ENCODE assay signal across 8 mouse cellular contexts in the genomic region with DNA sequence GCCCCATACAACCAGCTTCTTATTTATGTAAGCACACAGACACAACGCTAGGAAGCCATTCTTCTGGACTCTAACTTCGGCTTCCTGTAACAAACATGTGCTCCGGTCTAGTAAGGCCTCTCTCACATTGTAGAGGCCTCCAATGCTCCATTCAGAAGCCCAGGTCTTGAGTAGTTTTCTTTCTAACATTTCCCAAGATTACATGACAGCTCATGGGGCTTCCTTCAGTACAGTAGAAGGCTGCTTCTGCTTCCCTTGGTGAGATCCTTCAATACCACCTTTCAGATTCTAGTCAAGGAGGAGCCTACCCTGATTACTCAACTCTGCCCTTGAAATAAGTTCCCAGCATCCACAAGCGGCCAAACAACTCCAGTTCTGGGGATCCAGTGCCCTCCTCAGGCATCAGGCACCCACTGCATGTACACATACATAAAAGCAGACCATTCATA. TPM values are rescaled to one million over a fixed set of nuclear protein-coding genes. Genes with fewer than 3 reads are reported as not detected.
DNase-seq lines count a peak whose midpoint lies in the region; ATAC-seq and TF ChIP-seq lines count a peak whose summit lies in the region.

No protein-coding gene starts in this region.

- H3K27me3 ChIP-seq in hindbrain, embryonic 16.5 days (replicated peaks; ENCODE audit: control insufficient read depth, insufficient read depth, low read length), result no peaks in the 10 kb centered on the region
- H3K27me3 ChIP-seq in neural tube, embryonic 13.5 days, result no peaks in the 10 kb centered on the region

- H3K36me3 ChIP-seq in hindbrain, embryonic 16.5 days (ENCODE audit: control insufficient read depth, insufficient read depth, low read length), result no peaks in the 10 kb centered on the region
- no peaks in the 10 kb centered on the region for H3K36me3 ChIP-seq in neural tube, embryonic 13.5 days

- 0 out of 2 replicates have a peak, but pooled peaks have one; percentile 16 for TF ChIP-seq CTCF in lung, adult 2 months (IDR thresholded peaks at IDR 0.05; ENCODE audit: insufficient read depth, low read length)

- peak overlapping the region; percentile 67 for H3K4me3 ChIP-seq in lung, adult 2 months (replicated peaks; ENCODE audit: extremely low read depth, low read depth, low read length)
- H3K4me3 ChIP-seq in brown adipose tissue, adult 24 weeks (ENCODE audit: insufficient read depth, low read depth, low read length), result peak overlapping the region; percentile 90
- H3K4me3 ChIP-seq in hindbrain, embryonic 16.5 days (ENCODE audit: low read length), result peak overlapping the region; percentile 97
- H3K4me3 ChIP-seq in neural tube, embryonic 13.5 days, result peak overlapping the region; percentile 93

- H3K27ac ChIP-seq in brown adipose tissue, adult 24 weeks (replicated peaks; ENCODE audit: low read depth, low read length), result peak overlapping the region; percentile 74
- peak overlapping the region; percentile 97 for H3K27ac ChIP-seq in hindbrain, embryonic 16.5 days (ENCODE audit: low read depth, low read length)
- H3K27ac ChIP-seq in neural tube, embryonic 13.5 days (replicated peaks), result peak overlapping the region; percentile 96

- no peaks in the 10 kb centered on the region for H3K9me3 ChIP-seq in hindbrain, embryonic 16.5 days (ENCODE audit: control insufficient read depth, low read length)
- no peaks in the 10 kb centered on the region for H3K9me3 ChIP-seq in neural tube, embryonic 13.5 days

- DNase-seq in lung, adult 2 months, result no peak
- no peak for DNase-seq in lung, postnatal 10 days
- DNase-seq in urinary bladder, postnatal 36 days (ENCODE audit: low spot score in 2 of 2), result no peak
- no peak for DNase-seq in left cerebral cortex, postnatal 36 days (ENCODE audit: low spot score in 2 of 2)
- DNase-seq in gastrocnemius, postnatal 14 days, result no peak

- peak overlapping the region; percentile 98 for H3K4me2 ChIP-seq in hindbrain, embryonic 16.5 days (ENCODE audit: low read length)
- H3K4me2 ChIP-seq in neural tube, embryonic 13.5 days, result peak overlapping the region; percentile 97

- peak overlapping the region; percentile 97 for H3K9ac ChIP-seq in hindbrain, embryonic 16.5 days (ENCODE audit: low read depth, low read length)
- H3K9ac ChIP-seq in neural tube, embryonic 13.5 days, result peak overlapping the region; percentile 99

- intact Hi-C loops in left cerebral cortex, postnatal 36 days (cut with DNase I), result no loop called here
- intact Hi-C loops in gastrocnemius, postnatal 14 days (cut with DNase I; ENCODE audit: low total_unique reads), result no loop called here

- TF ChIP-seq POLR2A in lung, adult 2 months (IDR thresholded peaks at IDR 0.05; ENCODE audit: borderline replicate concordance, extremely low read depth, low read depth, low read length), result no peak

- WGBS in lung, adult 2 months, result 18% methylated on average over 4 of the region's 4 CpGs
- 29% methylated on average over 4 of the region's 4 CpGs for WGBS in hindbrain, embryonic 16.5 days
- 35% methylated on average over 4 of the region's 4 CpGs for WGBS in neural tube, embryonic 13.5 days

- 0 out of 2 replicates have a peak, but pooled peaks have one; percentile 3 for ATAC-seq in hindbrain, embryonic 16.5 days
- 0 out of 2 replicates have a peak, but pooled peaks have one; percentile 9 for ATAC-seq in neural tube, embryonic 13.5 days (ENCODE audit: low read depth)

- H3K4me1 ChIP-seq in lung, adult 2 months (ENCODE audit: control insufficient read depth, insufficient read depth, low read length), result peaks cover 17% of the 10 kb centered on the region
- H3K4me1 ChIP-seq in brown adipose tissue, adult 24 weeks (ENCODE audit: control insufficient read depth, insufficient read depth, insufficient read length, low read length), result peaks cover 36% of the 10 kb centered on the region
- peaks cover 29% of the 10 kb centered on the region for H3K4me1 ChIP-seq in hindbrain, embryonic 16.5 days (ENCODE audit: control insufficient read depth, insufficient read depth, low read depth, low read length)
- H3K4me1 ChIP-seq in neural tube, embryonic 13.5 days (replicated peaks), result peaks cover 49% of the 10 kb centered on the region

RNA-seq across cellular contexts. Expression of a gene that starts 7.1 kb away (rescaled TPM):
- 10.9 and 17.4 TPM in 2 replicates for polyA plus RNA-seq in lung, adult 2 months (2012; rRNA removed)
- 13.6 and 15.3 TPM in 2 replicates for polyA plus RNA-seq in brown adipose tissue, adult 24 weeks (2012; ENCODE audit: insufficient read depth, insufficient read length, missing spikeins)
- polyA plus RNA-seq in hindbrain, embryonic 16.5 days (2015; fragmentation: Nextera tagmentation; extraction: Ambion mirVana), result 20.7 and 21.7 TPM in 2 replicates
- 21.8 and 24.1 TPM in 2 replicates for polyA plus RNA-seq in neural tube, embryonic 13.5 days (2015; fragmentation: Nextera tagmentation; extraction: Ambion mirVana)
- 10 to 100 TPM; 51.2 to 62.8 TPM for total RNA-seq in left cerebral cortex, postnatal 36 days (2021)
- total RNA-seq in gastrocnemius, postnatal 14 days (2021), result 10 to 100 TPM; 18.9 to 19.7 TPM

RNA-seq across cellular contexts. Expression of a gene that starts 7.2 kb away (rescaled TPM):
- polyA plus RNA-seq in lung, adult 2 months (2012; rRNA removed), result 16.6 and 27.8 TPM in 2 replicates
- 40.1 and 72.7 TPM in 2 replicates for polyA plus RNA-seq in brown adipose tissue, adult 24 weeks (2012; ENCODE audit: insufficient read depth, insufficient read length, missing spikeins)
- polyA plus RNA-seq in hindbrain, embryonic 16.5 days (2015; fragmentation: Nextera tagmentation; extraction: Ambion mirVana), result 52.8 and 58.9 TPM in 2 replicates
- 55.6 and 59.1 TPM in 2 replicates for polyA plus RNA-seq in neural tube, embryonic 13.5 days (2015; fragmentation: Nextera tagmentation; extraction: Ambion mirVana)
- 10 to 100 TPM; 63.1 to 63.3 TPM for total RNA-seq in left cerebral cortex, postnatal 36 days (2021)
- total RNA-seq in gastrocnemius, postnatal 14 days (2021), result 10 to 100 TPM; 38.5 to 40.5 TPM

RNA-seq across cellular contexts. Expression of a gene that starts 22.3 kb away (rescaled TPM):
- polyA plus RNA-seq in lung, adult 2 months (2012; rRNA removed), result 10.1 and 10.2 TPM in 2 replicates
- polyA plus RNA-seq in brown adipose tissue, adult 24 weeks (2012; ENCODE audit: insufficient read depth, insufficient read length, missing spikeins), result not detected in 2 replicates
- 0.19 and 0.42 TPM in 2 replicates for polyA plus RNA-seq in hindbrain, embryonic 16.5 days (2015; fragmentation: Nextera tagmentation; extraction: Ambion mirVana)
- polyA plus RNA-seq in neural tube, embryonic 13.5 days (2015; fragmentation: Nextera tagmentation; extraction: Ambion mirVana), result 0.21 and 0.35 TPM in 2 replicates
- under 1 TPM; 0.27 to 0.39 TPM for total RNA-seq in left cerebral cortex, postnatal 36 days (2021)
- total RNA-seq in gastrocnemius, postnatal 14 days (2021), result under 1 TPM; 0.39 to 0.51 TPM
